Mouse (Mus musculus): ENCODE results near the gene Hist1h2bm. TPM values are rescaled to one million over a fixed set of nuclear protein-coding genes. Genes with fewer than 3 reads are reported as not detected.
"Not testable (repeated sequence)": the region's sequence is repeated elsewhere in the genome, so short reads cannot be mapped to it uniquely, and the experiment has no call there.

Gene Hist1h2bm
- 2.5 and 3.3 TPM in 2 replicates for polyA plus RNA-seq (2015; fragmentation: Nextera tagmentation; extraction: Ambion mirVana)

DNA sequence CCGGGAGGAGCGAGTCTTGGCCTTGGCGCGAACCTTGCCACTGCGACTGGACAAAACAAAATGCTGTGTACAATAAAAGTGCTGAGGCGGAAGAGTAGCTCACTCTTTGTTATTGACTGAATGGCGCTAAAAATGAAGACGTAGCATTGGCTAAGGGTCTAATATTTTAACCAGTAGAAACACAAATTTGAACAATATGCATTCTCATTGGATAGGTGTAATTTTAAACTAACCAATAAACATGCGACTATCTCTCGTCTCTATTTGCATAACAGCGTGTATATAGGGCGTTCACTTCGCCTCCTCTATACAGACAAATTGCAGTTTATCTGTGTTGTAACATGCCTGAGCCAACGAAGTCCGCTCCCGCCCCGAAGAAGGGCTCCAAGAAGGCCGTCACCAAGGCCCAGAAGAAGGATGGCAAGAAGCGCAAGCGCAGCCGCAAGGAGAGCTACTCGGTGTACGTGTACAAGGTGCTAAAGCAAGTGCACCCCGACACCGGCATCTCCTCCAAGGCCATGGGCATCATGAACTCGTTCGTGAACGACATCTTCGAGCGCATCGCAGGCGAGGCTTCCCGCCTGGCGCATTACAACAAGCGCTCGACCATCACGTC lies at the start of gene Hist1h2bm:
TSS of gene Hist1h2bm (plus strand) at position 288 of the 616 bp plus-strand sequence.
- peak within 1 kb of the TSS; percentile 41 for H3K4me3 ChIP-seq (replicated peaks)
- under 1% methylated on average over 33 of the region's 37 CpGs for WGBS
- peak within 1 kb of the TSS; percentile 91 for H3K27ac ChIP-seq
- H3K27me3 ChIP-seq (replicated peaks); H3K9me3 ChIP-seq; H3K36me3 ChIP-seq: not testable (repeated sequence)
- H3K4me1 ChIP-seq, result peaks cover 16% of the 10 kb centered on the region
- H3K9ac ChIP-seq, result peak within 1 kb of the TSS; percentile 2; the same call in 1 of the 2 replicates
- peak; percentile 96 for ATAC-seq (ENCODE audit: insufficient read depth, low FRiP score, low read depth)
- peak within 1 kb of the TSS; percentile 62 for H3K4me2 ChIP-seq

DNA sequence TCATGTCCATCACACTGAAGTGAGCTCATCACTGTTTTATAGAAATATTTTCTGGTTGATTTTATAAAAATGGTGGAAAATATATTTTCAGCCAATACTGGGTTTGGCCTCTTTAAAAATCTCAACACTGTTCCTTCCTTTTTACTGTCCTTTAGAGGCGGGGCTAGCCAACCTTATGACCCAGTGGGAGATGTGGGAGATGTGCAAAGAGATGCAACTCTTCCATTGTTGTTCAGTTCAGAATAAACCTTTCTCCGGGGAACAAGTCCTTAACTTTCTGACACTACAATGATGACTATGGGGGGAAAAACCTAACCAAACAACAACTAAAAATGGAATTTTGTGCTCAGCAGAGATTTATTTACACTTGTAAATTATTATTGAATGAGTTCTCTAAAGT lies 44.5 kb upstream of the Hist1h2bm start, which contains the start of gene Olfr1360:
TSS of gene Olfr1360 (minus strand) at position 101 of the 400 bp plus-strand sequence.
- no peaks in the 10 kb centered on the region for H3K4me1 ChIP-seq
- H3K27me3 ChIP-seq (replicated peaks), result no peaks in the 10 kb centered on the region
- H3K36me3 ChIP-seq, result no peaks in the 10 kb centered on the region
- no peak within 1 kb of the TSS for H3K27ac ChIP-seq
- no peak within 1 kb of the TSS for H3K4me2 ChIP-seq
- 76% methylated on average over 2 of the region's 2 CpGs for WGBS
- ATAC-seq (ENCODE audit: insufficient read depth, low FRiP score, low read depth), result no peak
- H3K4me3 ChIP-seq (replicated peaks), result no peak within 1 kb of the TSS
- H3K9me3 ChIP-seq, result no peaks in the 10 kb centered on the region
- H3K9ac ChIP-seq, result no peak within 1 kb of the TSS

- ATAC-seq (ENCODE audit: insufficient read depth, low FRiP score, low read depth), result no peak
- no peaks in the 10 kb centered on the region for H3K36me3 ChIP-seq
- no peaks in the 10 kb centered on the region for H3K27me3 ChIP-seq (replicated peaks)
- H3K9ac ChIP-seq, result no peak within 1 kb of the TSS
- H3K4me3 ChIP-seq (replicated peaks), result no peak within 1 kb of the TSS
- H3K27ac ChIP-seq, result no peak within 1 kb of the TSS
- no peaks in the 10 kb centered on the region for H3K9me3 ChIP-seq
- no peak within 1 kb of the TSS for H3K4me2 ChIP-seq
- H3K4me1 ChIP-seq, result no peaks in the 10 kb centered on the region
Observed at GRCm38 (mm10) chr13:21697811-21698210, 24.0 kb upstream of the Hist1h2bm start, which contains the start of gene Olfr1359. Olfr1359 (plus strand) TSS chr13:21698111.

- H3K27me3 ChIP-seq (replicated peaks), result no peaks in the 10 kb centered on the region
- no peak for ATAC-seq (ENCODE audit: insufficient read depth, low FRiP score, low read depth)
- H3K36me3 ChIP-seq, result no peaks in the 10 kb centered on the region
- no peaks in the 10 kb centered on the region for H3K9me3 ChIP-seq
- no peak overlapping the region for H3K9ac ChIP-seq
- no peak overlapping the region for H3K27ac ChIP-seq
- H3K4me2 ChIP-seq, result no peak overlapping the region
- H3K4me1 ChIP-seq, result no peaks in the 10 kb centered on the region
- 71% methylated on average over 4 of the region's 4 CpGs for WGBS
- H3K4me3 ChIP-seq (replicated peaks), result no peak overlapping the region
Observed at GRCm38 (mm10) chr13:21706669-21707068, 15.2 kb upstream of the Hist1h2bm start.

DNA sequence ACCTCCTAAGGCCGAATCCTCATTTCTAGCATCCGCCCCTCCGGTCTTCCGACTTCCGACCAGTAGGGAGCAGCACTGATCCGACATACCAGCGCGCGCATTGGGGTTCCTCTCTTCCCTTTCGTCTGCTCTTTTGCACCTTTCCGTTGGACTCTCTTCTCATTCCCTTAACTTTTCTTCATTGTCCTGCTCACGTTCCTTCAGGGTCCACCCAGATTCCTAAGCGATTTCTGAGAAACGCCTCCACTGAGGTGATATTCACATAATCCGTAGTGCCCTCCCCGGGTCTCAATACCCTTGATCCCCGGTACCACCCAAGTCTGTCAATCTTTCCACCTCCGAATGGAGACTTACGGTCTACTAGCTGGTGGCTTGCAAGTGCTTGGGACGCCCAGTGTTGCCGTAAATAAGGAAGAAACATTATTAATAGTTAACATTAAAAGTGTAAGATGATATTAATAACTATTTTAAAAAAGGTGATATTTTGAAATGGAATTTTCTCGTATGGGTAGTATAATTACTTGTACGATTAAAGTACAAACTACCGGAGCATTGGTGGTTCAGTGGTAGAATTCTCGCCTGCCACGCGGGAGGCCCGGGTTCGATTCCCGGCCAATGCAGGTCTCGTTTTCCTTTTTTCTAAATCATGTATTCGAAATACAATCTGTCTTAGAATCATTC lies 11.7 kb upstream of the Hist1h2bm start:
- peak overlapping the region; percentile 40 for H3K4me2 ChIP-seq
- peaks cover 4% of the 10 kb centered on the region for H3K4me1 ChIP-seq
- H3K9ac ChIP-seq, result no peak overlapping the region
- H3K27me3 ChIP-seq (replicated peaks), result no peaks in the 10 kb centered on the region
- no peaks in the 10 kb centered on the region for H3K9me3 ChIP-seq
- peak overlapping the region; percentile 72 for H3K4me3 ChIP-seq (replicated peaks)
- 0% methylated on average over 32 of the region's 32 CpGs for WGBS
- no peaks in the 10 kb centered on the region for H3K36me3 ChIP-seq
- peak; percentile 68 for ATAC-seq (ENCODE audit: insufficient read depth, low FRiP score, low read depth)
- peak overlapping the region; percentile 89 for H3K27ac ChIP-seq

DNA sequence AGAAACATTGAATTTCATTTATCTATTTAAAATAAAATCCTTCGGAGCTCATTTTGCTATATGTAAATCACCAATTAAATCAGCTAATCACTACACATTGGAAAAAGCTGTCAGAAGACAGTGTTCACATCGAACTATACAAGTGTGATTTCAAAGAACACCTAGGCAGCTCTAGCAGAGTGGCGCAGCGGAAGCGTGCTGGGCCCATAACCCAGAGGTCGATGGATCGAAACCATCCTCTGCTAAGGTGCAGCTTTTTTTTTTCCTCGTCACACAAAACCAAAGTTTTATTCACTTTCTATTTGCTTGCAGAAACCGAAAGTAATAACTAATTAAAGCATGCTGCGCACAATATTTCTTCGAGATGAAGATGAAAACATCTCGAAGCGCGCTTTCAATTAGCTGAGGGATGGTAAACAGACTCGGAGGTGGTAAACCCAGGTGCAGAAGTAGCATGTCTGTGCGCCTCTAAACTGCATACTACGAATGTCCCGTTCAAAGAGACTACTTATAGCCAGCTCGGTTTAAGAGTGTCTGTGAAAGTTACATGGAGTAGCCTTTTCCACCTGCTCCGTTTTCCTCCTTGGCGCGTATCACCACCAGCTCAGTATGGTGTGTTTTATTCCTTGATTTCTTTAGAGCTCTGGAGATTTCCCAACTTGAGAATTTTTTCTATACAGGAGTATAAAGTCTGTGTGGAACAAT lies 10.9 kb upstream of the Hist1h2bm start:
- peak overlapping the region; percentile 57; the same call in 1 of the 2 replicates for H3K27ac ChIP-seq
- peak; percentile 78 for ATAC-seq (ENCODE audit: insufficient read depth, low FRiP score, low read depth)

DNA sequence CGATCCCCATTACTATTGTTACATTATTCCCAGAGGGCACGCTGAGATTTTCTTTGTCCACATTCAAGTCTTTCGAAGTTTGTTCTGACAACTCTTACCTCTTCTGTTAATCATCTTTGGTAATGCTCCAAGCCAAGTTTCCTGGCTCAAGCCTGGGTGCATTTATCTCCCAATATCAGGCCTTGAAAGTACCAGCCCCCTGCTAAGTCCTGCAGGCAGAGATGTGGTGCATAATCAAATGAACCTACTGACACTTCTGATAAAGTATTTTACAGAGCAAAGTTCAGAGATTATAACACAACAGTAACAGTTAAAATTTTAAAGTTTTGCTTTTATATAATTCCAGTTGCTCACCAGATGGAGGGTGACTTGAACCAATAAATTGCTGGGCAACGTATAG lies 10.1 kb upstream of the Hist1h2bm start:
- Histone ChIP-seq H3K4me2 (peak overlapping the region; percentile 69), H3K27me3 (replicated peaks) (no peaks in the 10 kb centered on the region), H3K9me3 (no peaks in the 10 kb centered on the region), H3K36me3 (no peaks in the 10 kb centered on the region), H3K4me1 (peaks cover 8% of the 10 kb centered on the region), H3K9ac (no peak overlapping the region), H3K27ac (no peak overlapping the region), H3K4me3 (replicated peaks) (peak overlapping the region; percentile 46)
- WGBS, result 27% methylated on average over 4 of the region's 4 CpGs
- no peak for ATAC-seq (ENCODE audit: insufficient read depth, low FRiP score, low read depth)

More for the DNA sequence above, 10.9 kb upstream of the Hist1h2bm start:
- Histone ChIP-seq H3K27me3 (replicated peaks) (no peaks in the 10 kb centered on the region), H3K9ac (peak overlapping the region; percentile 45), H3K4me2 (peak overlapping the region; percentile 69), H3K36me3 (no peaks in the 10 kb centered on the region), H3K9me3 (no peaks in the 10 kb centered on the region), H3K4me3 (replicated peaks) (peak overlapping the region; percentile 46), H3K4me1 (peaks cover 8% of the 10 kb centered on the region)
- 2% methylated on average over 22 of the region's 22 CpGs for WGBS

DNA sequence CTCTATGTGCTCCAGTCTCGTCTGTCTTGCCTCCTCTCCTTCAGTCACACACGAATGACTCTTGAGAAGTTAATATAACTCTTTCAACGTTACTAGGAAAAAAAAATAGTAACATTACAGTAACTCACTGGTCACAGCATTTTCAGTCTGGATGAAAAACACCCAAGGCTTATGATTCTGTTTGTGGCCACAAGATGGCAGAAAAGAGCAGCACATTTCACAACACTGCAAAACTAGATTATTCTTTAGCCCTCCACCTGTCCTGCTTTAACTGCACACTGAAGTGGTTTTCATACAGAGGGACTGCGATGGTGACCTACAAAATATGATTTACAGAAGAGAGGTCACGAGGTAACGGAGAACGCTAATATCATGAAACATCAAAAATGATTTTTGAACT lies 7.1 kb upstream of the Hist1h2bm start:
- Histone ChIP-seq H3K4me3 (replicated peaks) (peak overlapping the region; percentile 46), H3K4me1 (peaks cover 18% of the 10 kb centered on the region), H3K36me3 (no peaks in the 10 kb centered on the region), H3K9ac (0 out of 2 replicates have a peak overlapping the region, but pooled peaks have one; percentile 38), H3K9me3 (no peaks in the 10 kb centered on the region), H3K27me3 (replicated peaks) (no peaks in the 10 kb centered on the region), H3K27ac (peak overlapping the region; percentile 92), H3K4me2 (peak overlapping the region; percentile 69)
- WGBS, result under 1% methylated on average over 7 of the region's 7 CpGs
- ATAC-seq (ENCODE audit: insufficient read depth, low FRiP score, low read depth), result no peak

- Histone ChIP-seq H3K36me3 (no peaks in the 10 kb centered on the region), H3K4me1 (peaks cover 18% of the 10 kb centered on the region), H3K9me3 (no peaks in the 10 kb centered on the region), H3K4me3 (replicated peaks) (peak overlapping the region; percentile 46), H3K27me3 (replicated peaks) (no peaks in the 10 kb centered on the region), H3K9ac (peak overlapping the region; percentile 38; the same call in 1 of the 2 replicates), H3K4me2 (peak overlapping the region; percentile 69), H3K27ac (peak overlapping the region; percentile 92)
- WGBS, result under 1% methylated on average over 22 of the region's 22 CpGs
- ATAC-seq (ENCODE audit: insufficient read depth, low FRiP score, low read depth), result no peak
Observed at GRCm38 (mm10) chr13:21715131-21715863, 6.5 kb upstream of the Hist1h2bm start.

GRCm38 (mm10) chr13:21715864-21716539 lies 5.8 kb upstream of the Hist1h2bm start, which contains the start of the genes Hist1h2bl and Hist1h2ai:
Hist1h2bl (minus strand) TSS chr13:21716143.
Hist1h2ai (plus strand) TSS chr13:21716422.
- Histone ChIP-seq H3K27ac (peak within 1 kb of the TSS; percentile 96), H3K4me2 (peak within 1 kb of the TSS; percentile 69), H3K4me1 (peaks cover 21% of the 10 kb centered on the region), H3K9ac (peak within 1 kb of the TSS; percentile 50), H3K4me3 (replicated peaks) (peak within 1 kb of the TSS; percentile 46)
- WGBS, result under 1% methylated on average over 36 of the region's 50 CpGs
- peak; percentile 89 for ATAC-seq (ENCODE audit: insufficient read depth, low FRiP score, low read depth)
- H3K27me3 ChIP-seq (replicated peaks); H3K36me3 ChIP-seq; H3K9me3 ChIP-seq: not testable (repeated sequence)
